Mouse (Mus musculus) megakaryocyte progenitor cell, adult 5-6 weeks (primary cell): ENCODE data around the gene Hoxa13. TPM values are rescaled to one million over a fixed set of nuclear protein-coding genes. Genes with fewer than 3 reads are reported as not detected.

Experiments used
- ATAC-seq: replicated peaks from 2 replicates; pipeline ENCODE4 v1.8.0; 2016; ENCODE audit warnings: mild to moderate bottlenecking, moderate TSS enrichment, inconsistent platforms; ENCODE audit not compliant: poor library complexity
- total RNA-seq, 2 experiments: library from RNA; stranded (forward) in 1 of 2; stranded (reverse) in 1 of 2; fragments of 157-497, 149-512 nt in 1 of 2; fragments of 200-1000 nt in 1 of 2; gene quantifications; 2 replicates each; pipeline versions ENCODE4 v1.2.3 to v1.2.4; 2015 to 2017

Gene Hoxa13
- total RNA-seq (2015) (not detected in 2 replicates), total RNA-seq (2017) (not detected in 2 replicates)

DNA sequence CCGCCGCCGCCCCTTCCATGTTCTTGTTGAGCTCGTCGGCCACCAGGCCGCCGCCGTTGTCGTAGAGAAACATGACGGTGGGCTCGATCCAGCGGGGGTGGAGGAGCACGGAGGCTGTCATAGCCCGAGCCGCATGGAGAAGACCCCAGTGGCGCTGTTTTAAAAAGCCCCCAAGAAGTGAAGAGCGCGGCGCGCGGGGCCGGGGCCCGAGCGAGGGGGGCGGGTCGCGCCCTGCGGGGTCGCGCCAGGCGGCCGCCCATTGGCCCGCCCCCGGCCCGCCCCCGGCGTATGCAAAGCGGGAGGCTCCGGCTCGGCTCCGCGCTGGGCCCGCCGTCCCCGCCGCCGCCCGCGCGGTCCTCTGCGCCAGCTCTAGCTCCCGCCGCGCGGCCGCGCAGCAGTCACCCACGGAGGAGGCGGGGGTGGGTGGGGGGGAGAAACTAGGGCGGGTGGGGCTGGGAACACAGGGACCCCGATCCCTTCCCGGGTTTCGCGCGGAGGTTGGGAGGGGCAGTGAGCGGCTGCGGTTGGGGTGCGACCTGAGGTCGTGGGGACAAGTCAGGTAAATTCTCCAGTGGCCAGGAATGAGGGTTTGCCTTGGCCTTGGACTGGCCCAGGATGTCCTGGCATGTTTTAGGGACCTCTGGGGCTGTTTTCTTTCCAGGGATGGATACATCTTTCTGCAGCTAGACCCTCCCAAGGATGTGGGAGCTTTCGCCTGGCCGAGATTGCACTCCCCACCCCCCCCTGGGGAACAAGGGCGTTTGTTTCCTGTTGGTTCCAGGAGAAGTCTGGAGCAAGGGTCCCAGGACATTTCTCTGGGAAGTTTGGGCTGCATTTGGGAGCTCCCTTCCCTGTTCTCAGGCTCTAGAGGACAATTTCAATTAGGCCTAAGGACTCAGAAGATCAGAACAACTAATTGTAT is at the start of gene Hoxa13:
TSS of gene Hoxa13 (minus strand) at position 227 of the 922 bp plus-strand sequence.
- ATAC-seq: no peak

DNA sequence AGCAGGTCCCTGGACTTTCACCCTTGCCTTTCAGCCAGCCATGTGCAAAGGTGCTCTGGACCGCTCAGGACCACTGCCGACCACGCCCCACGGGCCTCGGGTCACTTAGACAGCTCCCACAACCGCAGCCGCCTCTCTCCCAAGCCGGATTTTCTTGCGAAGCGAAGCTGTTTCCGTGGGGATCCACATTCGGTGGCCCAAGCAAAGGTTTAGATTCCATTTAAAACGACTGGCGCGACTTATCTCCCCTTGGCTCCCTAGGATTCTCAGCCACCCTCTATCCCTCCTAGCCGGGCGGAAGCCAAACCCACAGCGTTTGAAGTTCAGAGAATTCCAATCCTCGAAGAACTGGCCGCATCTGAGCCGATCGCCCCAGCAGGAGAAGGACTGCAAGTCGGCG is 49.7 kb upstream of the Hoxa13 start:
- ATAC-seq: no peak

DNA sequence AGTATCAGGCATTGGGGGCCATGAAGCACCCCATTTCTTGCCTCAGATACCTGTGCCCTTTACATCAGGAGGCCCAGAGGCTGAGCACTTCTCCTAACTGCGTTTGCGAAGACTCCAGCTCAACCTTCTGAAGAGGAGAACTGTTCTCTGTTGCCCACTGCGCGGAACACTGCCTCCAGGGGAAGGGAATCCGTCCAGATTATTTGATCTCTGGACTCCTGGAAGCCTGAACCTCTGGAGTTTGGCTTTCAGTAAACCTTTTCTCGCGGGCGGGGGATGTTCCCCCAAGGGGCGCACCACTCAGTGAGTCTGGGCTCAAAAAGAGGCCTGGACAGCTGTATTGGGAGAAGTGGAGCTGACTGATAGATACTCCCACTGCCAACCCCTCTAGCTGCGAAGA is 49.1 kb upstream of the Hoxa13 start:
- ATAC-seq: no peak

DNA sequence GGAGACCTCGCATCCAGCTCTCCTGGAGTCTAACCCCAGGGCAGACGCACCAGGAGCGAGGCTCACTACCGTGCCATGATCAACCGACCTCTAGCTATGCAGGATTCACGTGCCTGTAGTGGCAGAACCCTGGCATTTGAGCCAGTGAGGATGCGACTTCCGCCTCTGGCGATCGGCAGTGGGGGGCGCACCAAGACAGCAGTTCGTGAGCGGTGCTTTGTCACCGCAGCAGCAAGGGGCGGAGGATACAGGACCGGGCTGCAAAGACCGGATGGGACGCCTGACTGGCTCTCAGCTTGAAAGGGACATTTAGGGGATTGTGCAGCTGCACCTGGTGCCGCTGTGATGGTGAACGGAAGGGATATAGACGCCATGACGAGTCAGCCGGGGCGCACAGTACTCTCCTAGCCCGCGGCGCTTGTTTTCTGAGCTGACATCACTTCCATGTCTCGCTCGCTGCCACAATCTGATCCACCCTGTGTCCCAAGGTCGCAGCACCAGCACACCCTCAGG is 45.3 kb upstream of the Hoxa13 start:
- peak; percentile 74 for ATAC-seq

DNA sequence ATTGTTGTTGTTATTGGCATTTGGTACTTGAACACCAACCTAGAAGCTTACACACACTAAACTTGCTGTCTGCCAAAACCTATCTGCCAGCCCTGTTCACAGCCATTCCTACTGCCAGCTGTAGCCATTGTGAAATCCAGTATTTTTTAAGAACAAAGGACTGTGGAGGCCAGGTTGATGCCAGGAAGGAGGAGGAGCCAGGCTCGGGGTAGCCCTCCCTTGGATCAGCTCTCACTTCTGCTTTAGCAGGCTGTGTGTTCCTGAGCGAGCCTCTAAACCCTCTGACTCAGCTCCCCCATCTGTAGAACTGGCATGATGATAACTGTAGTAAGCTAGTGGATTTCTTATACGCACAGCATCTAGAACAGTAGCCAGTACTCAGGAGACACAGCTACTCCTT is 42.7 kb upstream of the Hoxa13 start:
- ATAC-seq: peak; percentile 94

DNA sequence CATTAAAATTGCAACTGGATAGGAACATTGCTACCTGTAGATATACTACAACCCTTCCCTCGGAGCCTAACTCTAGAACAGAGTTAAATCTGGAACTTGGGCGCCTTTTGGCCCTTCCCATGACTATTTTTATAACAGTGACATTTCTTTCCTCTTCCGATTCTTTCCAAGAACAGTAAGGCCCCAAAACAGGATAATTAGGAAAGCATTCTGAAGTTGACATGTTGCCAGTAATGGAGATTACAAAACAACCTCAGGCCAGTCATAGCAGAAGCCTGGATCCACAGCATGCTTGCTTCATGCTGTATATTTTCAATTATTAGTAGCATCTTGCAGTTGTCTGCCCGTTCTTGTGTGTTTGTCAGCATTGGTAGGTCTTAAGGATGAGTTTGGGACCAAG is 40.1 kb upstream of the Hoxa13 start:
- ATAC-seq: no peak

DNA sequence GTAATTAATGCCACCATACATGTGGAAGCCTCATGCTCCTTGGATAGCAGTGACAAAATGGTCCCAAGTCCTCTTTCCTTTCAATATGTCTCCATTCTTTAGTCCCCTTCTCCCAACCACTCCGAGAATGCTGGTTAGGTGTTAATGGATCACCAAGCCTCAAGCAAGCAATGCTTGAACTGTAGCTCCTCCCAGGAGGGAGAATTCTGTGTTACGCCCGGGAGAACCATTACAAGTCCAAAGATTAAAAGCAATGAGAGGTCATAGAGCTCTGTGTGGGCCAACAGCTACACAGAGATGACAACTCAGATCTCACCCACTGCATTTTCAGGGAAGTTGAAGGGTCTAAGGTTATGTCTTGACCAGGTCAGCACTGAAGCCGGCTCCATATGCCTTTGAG is 37.8 kb upstream of the Hoxa13 start:
- no peak for ATAC-seq

DNA sequence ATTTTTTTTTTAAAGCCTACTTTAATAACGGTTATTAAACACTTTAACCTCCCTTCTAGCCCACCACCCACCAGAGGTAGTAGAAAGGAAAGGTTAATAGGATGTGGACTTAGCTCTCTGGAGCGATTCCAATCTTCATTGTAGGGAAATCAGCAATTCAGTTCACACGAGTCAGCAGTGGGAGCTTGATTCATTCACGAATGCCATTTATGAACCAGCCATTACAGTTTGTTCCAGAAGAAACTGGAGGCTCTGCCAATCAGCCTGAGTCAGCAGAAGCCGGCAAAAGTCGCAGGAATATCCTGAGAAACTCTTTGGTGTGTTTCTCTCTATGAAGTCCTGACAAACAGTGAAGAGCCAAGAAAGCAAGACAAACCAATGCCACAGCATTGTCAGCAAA is 33.9 kb upstream of the Hoxa13 start:
- ATAC-seq: no peak

DNA sequence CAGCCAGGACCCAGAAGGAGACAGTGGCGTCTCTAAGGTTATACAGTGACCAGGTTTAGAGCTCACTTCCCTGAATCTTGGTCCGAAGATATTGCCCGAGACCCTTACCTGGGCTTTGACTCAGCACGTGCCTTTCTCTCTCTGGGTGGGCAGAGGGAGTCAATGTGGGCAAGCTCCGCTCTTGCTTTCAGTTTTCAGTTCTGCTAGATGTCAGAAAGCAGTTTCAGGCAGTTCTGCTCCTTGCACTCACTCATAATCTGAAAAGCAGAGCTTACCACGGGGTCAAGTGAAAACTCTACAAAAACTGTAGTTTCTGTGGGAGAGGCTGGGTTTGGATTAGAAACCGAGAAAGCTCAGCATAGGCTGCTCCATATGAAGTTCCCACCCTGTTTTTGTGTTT is 31.6 kb upstream of the Hoxa13 start:
- no peak for ATAC-seq

DNA sequence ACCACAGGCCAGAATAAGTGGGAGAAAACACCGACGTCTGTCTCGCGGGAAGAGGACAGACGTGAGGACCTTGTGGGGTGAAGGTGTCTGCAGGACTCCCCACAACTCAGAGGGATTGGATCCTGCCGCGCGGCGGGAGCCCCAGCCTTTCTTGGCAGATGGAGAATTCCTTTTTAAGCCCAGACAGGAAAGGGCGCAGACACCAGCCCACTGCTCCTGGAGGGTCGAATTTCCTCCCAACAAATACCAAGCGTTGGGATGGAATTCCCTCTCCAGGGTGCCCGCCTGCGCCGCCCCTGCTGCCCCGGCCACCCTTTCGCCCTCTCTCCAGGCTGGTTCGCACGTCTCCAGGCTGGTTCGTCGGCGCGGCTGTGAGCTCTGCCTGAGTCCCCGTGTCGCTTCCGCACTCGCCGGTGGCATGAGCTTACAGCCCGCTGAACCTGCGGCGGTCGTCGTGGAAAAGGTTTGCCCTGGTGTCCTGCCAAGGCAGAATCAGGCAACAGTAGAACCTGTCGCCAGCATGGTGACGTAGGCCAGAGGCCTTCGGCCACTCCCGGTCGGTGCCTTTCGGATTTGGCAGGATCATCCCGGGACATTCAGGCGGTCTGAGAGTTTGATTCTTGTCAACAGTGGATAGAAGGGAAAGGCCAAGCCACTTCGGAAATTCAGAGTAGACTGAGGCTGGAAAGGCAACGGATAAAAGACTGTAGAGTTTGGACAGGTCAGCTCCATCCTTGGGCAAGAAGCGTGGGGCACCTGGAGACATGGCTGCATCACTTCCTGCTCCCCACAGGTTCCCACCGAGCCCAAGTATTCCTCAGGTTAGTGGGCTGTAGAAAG is 30.6 kb upstream of the Hoxa13 start:
- peak; percentile 44; the same call in 1 of the 2 replicates for ATAC-seq

DNA sequence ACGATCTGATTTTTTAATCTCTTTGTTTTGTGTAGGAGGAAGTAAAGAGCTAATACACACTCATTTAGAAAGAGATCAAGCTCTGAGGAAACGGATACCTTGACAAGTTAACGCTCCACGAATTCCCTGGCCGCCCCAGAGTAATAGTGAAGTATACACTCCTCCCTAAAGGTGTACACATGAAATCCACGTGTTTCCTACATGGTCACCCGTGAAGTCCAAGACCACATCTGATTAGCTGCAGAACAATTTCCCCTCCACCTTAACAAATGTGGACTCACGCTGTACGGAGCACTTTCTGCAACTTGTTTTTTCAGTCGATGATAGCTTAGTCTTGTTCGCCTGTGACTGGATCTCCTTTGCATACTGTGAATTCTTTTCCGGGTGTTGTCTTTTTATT is 29.5 kb upstream of the Hoxa13 start:
- no peak for ATAC-seq

DNA sequence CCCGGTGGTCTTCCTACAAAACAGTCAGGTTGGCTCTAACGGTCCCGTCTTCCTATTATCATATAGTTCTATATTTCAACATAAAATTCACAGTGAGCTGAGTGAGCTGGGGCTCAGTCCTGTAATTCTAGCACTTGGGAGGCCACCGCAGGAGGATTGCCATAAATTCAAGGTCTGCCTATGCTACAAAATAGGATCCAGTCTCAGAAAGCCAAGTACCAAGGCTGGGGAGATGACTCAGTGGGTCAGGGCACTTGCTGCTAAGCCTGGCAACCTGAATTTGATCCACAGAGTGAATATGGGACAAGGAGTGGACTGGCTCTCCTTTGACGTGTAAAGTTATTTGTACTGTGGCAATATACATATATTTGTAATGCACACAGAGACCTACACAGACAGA is 23.2 kb upstream of the Hoxa13 start:
- ATAC-seq: no peak

DNA sequence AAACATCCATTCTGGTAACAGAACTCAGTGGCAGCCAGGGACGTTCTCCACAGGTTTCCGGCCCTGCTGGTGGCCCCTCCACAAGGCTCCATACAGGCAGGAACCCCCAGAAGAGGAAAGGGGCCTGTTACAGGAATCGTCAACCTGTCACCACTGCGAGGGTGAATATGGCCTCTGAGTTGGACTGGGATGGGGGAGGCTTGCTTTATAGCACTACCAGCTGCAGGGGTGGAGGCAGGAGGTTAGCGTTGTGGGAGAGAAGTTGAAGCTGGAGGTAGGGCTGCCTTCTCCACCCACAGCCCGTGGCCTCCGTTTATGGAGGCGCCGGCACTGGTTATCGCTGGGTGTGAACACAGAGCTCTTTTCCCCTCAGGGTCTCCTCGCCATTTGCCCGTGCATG is 20.4 kb upstream of the Hoxa13 start:
- no peak for ATAC-seq

DNA sequence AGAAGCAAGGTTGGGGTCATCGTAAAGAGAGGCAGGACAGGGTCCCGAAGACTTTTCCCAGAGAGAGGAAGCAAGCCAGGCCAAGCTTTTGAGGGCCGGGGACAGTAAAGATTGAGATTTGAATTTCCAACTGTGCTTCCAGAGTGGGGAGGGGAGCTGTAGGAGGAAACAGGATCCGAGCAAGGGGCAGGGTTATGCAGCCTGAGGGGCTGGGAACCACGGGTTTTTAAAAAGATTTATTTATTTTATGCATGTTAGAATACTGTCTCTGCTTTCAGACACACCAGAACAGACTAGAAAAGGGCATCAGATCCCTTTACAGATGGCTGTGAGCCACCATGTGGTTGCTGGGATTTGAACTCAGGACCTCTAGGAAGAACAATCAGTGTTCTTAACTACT is 16.2 kb upstream of the Hoxa13 start:
- ATAC-seq: no peak

DNA sequence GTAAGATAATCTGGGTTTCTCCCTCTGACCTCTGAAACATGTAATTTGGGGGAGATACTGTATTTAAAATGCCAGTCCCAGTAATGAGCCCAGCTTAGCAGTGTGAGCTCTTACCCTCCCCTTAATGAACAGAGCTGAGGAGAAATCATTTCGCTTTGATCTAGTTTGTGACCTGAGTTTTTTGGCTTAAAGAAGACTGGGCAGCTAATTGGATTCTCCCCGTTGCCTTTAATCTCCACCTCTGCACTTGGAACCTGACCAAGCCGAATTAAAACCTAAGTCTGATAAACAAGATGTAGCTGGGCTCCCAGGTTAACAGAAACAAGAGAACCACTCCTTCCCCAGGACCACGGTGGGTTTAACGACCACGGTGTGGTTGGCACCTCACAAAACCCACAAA is 15.7 kb upstream of the Hoxa13 start:
- ATAC-seq: no peak

DNA sequence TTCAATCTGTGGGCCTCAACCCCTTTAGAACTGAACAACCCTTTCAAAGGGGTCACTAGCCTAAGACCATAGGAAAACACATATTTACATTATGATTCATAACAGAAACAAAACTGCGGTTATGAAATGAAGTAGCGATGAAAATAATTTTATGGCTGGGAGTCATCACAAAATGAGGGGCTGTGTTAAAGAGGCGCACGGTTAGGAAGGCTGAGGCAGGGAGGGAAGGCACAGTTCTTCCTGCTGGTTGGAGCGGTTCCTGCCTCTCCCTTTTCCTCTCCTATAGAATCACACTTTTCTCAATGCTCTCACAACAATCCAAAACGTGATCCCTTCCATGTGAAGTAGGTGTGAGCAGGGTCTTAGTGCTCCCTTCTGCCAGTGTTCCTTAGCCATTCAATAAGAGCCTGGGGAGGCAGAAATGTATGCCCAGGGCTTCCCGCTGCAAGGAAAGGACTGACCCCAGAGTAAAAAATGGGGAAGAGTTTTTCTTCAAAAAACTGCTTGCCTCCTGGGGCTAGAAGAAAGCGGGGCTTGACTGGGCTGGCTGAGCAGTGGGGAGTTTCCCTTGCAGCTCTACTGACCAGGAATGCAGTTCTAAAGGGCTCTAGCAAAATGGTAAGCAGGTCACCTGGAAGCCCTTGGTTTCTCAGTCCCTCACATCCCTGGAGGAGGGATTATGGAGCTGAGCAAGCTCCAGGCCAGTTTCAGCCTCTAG is 15.0 kb upstream of the Hoxa13 start:
- no peak for ATAC-seq

DNA sequence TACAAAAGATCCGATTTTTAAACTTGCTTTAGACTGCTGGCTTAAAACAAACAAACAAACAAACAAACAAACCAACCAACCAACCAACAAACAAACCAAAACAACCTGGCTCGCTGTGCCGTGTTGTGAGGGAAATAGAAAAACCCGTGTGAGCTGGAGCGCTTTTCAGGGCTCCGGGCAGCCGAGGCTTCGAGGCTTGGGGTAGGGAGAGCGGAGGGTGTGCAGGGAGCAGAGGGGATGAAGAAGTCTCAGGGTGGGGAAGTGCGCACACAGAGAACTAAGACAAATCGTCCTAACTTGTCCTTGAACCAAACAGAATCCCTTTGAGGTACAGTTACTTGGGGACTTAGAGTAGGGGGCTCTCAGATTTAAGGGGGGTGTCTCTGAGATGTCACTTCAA is 13.9 kb upstream of the Hoxa13 start:
- ATAC-seq: no peak

DNA sequence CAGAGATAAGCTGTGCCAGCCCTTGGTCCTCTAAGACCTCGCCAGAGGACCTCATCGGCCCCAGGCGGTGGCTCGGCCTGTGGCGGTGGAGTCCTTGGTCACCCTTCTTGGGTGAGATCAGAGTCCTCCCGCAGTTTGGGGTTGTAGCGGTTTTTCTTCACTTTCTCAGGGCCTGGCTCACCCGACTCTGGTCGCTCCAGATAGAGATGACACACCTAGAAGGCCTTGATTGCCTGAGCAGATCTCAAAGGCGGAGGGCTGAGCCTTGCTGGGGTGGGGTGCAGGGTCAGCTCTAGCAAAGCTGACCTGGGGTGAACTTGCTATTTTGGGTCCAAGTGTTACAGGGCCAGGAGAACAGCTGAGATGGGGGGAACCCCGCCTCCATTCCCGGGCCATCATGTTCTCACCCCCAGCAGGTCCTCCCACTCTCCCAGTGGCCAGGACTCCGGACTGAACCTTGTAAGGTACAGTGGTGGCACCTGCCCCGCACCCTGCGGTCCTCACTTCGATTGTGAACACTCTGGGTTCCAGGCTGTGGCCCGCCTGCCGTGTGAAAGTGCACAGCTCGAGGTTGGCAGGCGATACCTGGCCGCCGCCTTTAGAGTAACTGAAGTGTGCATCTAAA is 13.1 kb upstream of the Hoxa13 start:
- ATAC-seq: peak; percentile 23; the same call in 1 of the 2 replicates

DNA sequence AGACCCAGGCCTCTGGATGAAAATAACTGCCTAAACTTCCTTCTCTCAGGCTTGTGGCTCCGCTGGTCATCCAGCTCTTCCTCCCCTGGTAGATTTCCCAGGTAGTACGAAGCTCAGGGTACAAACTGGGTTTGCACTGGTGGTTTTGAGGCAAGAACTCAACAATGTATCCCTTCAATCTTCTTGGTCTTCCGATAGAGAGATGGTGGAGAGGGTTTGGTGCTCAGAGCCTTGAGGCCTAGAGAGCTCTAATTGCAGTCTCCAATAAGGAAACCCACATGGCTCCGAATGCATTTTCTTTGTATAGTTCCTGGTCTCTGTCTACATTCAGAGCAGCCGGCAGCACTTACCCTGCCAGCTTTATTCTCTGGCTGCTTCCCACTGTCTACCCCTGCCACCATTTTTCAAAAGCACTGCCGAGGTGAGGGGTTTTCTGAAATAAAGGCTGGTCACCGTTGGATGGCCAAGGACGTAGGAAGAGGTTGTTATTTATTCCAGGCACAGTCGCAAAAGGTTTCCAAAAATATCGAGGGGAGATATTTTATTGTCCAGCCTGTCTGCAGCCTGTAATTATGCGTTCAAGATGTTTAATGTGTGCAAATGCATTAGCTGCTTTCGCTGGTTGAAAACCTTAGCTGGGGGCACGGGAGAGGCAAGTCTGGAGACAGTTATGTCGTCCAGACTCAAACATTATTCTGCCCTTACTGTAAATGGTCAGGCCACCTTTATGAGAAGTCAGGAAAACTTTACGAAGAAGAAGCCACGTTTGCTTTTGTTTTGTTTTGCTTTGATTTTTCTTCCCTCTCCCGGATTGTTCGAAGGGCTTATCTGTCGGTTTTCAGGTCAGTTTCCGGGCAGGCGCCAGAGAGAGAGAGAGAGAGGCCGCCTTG is 12.3 kb upstream of the Hoxa13 start:
- ATAC-seq: no peak
